Mouse (Mus musculus): ENCODE measurements around the gene Junb. TPM values are rescaled to one million over a fixed set of nuclear protein-coding genes. Genes with fewer than 3 reads are reported as not detected.
A peak's percentile ranks its signal among the peaks of the same experiment; 100 is the strongest.

The Junb gene
- polyA plus RNA-seq, 1 experiment: 47.7 TPM

DNA sequence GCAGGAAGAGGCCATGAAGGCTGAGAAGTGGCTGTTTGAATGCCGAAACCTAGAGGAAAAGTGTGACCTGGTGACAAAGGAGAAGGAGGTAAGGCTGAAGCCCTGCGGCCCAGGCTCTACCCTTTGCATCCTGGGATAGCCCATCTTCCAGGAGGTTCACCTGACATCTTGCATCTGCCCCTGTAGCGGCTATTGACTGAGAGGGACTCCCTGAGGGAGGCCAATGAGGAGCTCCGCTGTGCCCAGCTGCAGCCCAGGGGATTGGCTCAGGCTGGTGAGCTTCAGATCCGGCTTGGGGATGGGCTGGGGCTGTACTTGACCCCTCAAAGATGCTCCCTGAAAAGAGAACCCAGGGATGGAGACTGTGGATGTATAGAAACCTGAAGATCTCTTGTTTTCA lies 18.5 kb upstream of the Junb start:
- no peaks in the 10 kb centered on the region for H3K4me1 ChIP-seq (ENCODE audit: control insufficient read depth, insufficient read depth, insufficient read length, low read length)
- H3K4me3 ChIP-seq (ENCODE audit: insufficient read depth, low read depth, low read length): no peak overlapping the region
- H3K27ac ChIP-seq (replicated peaks; ENCODE audit: low read depth, low read length): no peak overlapping the region

DNA sequence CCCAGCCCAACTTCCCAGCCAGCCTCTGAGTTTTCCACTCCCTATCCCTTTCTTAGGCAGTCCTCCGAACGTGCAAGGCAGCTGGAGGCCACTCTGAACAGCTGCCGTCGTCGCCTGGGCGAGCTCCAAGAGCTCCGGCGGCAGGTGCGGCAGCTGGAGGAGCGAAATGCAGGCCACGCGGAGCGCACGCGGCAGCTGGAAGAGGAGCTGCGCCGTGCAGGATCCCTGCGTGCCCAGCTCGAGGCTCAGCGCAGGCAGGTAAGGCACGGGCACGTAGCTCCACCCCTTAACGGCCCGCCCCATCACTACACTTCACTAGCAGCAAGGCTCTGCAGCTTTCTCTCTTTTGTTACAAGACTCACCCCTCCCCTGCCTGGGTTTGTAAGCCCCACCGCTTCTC lies 17.2 kb upstream of the Junb start:
- H3K27ac ChIP-seq (replicated peaks; ENCODE audit: low read depth, low read length): no peak overlapping the region
- H3K4me1 ChIP-seq (ENCODE audit: control insufficient read depth, insufficient read depth, insufficient read length, low read length): peaks cover 2% of the 10 kb centered on the region; the same call in 1 of the 2 replicates
- no peak overlapping the region for H3K4me3 ChIP-seq (ENCODE audit: insufficient read depth, low read depth, low read length)

DNA sequence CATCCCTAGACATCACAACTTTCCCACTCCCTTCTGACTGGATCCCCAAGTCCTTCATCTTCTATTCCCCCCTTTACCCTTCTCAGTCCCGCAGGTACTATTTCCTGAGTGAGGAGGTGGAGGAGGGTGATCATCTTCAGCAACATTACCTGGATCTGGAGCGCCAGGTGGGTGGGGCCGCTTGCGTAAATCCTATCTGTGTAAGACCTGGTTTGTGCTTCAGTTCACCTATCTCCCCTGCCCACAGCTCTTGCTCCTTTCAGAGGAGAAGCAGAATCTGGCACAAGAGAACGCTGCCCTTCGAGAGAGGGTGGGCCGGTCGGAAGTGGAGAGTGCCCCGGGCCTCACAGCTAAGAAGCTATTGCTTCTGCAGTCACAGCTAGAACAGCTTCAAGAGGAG lies 15.9 kb upstream of the Junb start:
- no peak overlapping the region for H3K27ac ChIP-seq (replicated peaks; ENCODE audit: low read depth, low read length)
- H3K4me1 ChIP-seq (ENCODE audit: control insufficient read depth, insufficient read depth, insufficient read length, low read length): peaks cover 3% of the 10 kb centered on the region; the same call in 1 of the 2 replicates
- H3K4me3 ChIP-seq (ENCODE audit: insufficient read depth, low read depth, low read length): no peak overlapping the region

DNA sequence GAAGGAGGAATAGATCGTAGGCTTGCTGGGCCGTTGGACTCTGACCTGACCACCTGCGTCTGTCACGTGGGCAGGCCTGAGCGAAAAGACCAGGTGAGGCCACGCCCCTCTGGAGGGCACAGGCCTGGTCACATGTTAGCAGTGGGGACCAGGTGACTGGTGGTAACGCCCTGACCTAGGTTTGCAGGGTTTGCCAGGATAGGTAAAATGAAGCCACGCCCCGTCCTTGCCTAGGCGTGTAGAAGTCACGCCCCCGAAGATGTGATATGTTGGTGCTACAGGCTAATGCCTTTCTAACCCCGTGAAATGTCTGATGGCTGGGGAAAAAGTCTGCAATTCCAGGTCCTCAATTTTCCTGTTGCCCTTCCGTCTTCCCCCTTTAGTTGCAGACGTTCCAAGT lies 12.3 kb upstream of the Junb start:
- Histone ChIP-seq H3K27ac (replicated peaks; ENCODE audit: low read depth, low read length) (no peak overlapping the region), H3K4me1 (ENCODE audit: control insufficient read depth, insufficient read depth, insufficient read length, low read length) (peaks cover 3% of the 10 kb centered on the region; the same call in 1 of the 2 replicates), H3K4me3 (ENCODE audit: insufficient read depth, low read depth, low read length) (peak overlapping the region; percentile 67)

DNA sequence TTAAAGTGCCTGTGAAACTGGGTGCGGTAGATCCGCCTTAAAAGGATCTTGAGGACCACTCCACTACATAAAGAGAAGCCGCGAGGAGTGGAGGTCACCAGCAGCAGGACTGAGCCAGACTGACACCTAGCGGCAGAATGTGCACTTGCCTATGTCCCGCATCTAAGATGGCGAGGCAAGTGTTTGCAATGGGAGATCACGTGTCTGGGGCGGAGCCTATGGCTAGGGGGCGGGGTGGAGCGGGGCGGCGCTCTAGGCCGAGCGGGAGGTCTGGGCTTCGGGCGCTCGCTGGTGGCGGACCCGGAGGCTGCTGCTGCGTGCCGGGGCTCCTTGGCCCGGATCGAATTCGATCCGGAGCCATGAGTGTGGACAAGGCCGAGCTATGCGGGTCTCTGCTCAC lies 11.8 kb upstream of the Junb start, which contains the start of gene Hook2:
Hook2 (plus strand) TSS at position 255 of the 400 bp plus-strand sequence.
- peak within 1 kb of the TSS; percentile 67 for H3K4me3 ChIP-seq (ENCODE audit: insufficient read depth, low read depth, low read length)
- H3K4me1 ChIP-seq (ENCODE audit: control insufficient read depth, insufficient read depth, insufficient read length, low read length): peaks cover 3% of the 10 kb centered on the region; the same call in 1 of the 2 replicates
- H3K27ac ChIP-seq (replicated peaks; ENCODE audit: low read depth, low read length): peak within 1 kb of the TSS; percentile 74

DNA sequence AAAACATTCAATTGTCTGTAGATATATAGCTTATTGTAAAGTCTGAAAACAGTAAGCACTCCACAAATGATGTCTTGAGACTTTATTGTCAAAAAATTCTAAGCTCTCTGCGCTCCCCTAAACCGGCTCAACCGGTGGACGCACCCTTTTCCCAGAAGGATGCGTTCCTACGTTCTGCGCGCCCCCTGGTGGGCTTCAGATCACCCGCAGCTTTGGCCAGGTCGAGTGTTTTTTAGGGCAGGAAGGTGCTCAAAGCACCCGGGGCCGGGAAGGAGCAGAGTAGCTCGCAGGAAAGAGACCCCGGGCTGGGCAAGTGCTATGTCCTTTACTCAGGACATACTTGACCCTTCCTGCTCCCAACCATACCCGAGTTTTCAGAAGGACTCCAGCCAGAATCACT lies 11.3 kb upstream of the Junb start:
- peak overlapping the region; percentile 56 for H3K4me3 ChIP-seq (ENCODE audit: insufficient read depth, low read depth, low read length)
- peaks cover 6% of the 10 kb centered on the region for H3K4me1 ChIP-seq (ENCODE audit: control insufficient read depth, insufficient read depth, insufficient read length, low read length)
- peak overlapping the region; percentile 74 for H3K27ac ChIP-seq (replicated peaks; ENCODE audit: low read depth, low read length)

DNA sequence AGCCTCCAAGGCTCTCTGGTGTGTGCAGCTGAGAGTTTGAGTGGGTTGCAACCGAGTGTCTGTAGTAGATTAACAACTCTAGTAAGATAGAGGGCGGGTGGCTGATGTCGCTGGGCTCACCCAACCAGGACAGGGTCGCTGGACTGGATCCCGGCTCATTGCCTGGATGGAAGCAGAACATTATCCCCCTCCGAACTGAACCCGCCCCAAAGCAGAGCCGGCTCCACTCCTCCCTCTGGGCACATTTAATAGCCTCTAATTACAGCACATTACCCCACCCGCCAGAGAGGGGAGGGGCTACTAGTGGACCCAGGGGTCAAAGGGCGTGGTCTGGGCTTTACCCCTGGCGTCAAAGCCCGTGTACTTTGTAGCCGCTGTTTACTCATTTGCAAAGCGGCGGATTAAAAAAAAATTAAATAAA lies 10.8 kb upstream of the Junb start:
- Histone ChIP-seq H3K27ac (replicated peaks; ENCODE audit: low read depth, low read length) (no peak overlapping the region), H3K4me1 (ENCODE audit: control insufficient read depth, insufficient read depth, insufficient read length, low read length) (peaks cover 6% of the 10 kb centered on the region), H3K4me3 (ENCODE audit: insufficient read depth, low read depth, low read length) (no peak overlapping the region)

DNA sequence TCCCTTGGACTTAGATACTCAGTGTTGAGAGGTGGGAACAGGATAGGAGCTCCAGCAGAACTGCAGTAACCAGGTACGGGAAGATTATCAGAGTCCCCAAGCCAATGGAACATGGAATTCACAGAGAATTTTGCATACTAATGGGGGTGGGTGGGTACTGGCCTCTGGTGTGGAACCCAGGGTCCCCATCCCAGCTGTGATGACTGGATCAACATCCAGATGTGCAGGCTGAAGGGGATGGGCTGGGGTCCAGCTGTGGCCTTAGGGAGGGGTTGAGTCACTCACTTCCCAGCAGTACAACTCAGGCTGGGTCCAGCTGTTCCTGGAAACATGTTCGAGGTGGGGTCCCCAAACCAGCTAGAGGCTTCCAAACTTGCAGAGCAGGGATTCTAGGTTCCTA lies 9.4 kb upstream of the Junb start:
- Histone ChIP-seq H3K4me1 (ENCODE audit: control insufficient read depth, insufficient read depth, insufficient read length, low read length) (peaks cover 8% of the 10 kb centered on the region), H3K4me3 (ENCODE audit: insufficient read depth, low read depth, low read length) (no peak overlapping the region), H3K27ac (replicated peaks; ENCODE audit: low read depth, low read length) (no peak overlapping the region)

DNA sequence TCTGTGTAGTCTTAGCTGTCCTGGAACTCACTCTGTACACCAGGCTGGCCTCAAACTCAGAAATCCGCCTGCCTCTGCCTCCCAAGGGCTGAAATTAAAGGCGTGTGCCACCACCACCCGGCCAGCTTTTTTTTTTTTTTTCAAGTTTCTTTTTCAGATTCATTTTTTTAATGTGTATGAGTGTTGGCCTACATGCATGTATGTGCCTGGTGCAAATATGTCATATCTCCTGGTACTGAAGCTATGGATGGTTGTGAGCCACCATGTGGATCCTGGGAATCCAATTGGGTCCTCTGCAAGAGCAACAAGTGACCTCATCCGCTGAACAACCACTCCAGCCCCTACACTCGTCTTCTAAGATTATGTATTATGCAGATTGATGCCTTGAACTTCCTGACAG lies 8.9 kb upstream of the Junb start:
- Histone ChIP-seq H3K4me3 (ENCODE audit: insufficient read depth, low read depth, low read length) (no peak overlapping the region), H3K4me1 (ENCODE audit: control insufficient read depth, insufficient read depth, insufficient read length, low read length) (peaks cover 8% of the 10 kb centered on the region)

DNA sequence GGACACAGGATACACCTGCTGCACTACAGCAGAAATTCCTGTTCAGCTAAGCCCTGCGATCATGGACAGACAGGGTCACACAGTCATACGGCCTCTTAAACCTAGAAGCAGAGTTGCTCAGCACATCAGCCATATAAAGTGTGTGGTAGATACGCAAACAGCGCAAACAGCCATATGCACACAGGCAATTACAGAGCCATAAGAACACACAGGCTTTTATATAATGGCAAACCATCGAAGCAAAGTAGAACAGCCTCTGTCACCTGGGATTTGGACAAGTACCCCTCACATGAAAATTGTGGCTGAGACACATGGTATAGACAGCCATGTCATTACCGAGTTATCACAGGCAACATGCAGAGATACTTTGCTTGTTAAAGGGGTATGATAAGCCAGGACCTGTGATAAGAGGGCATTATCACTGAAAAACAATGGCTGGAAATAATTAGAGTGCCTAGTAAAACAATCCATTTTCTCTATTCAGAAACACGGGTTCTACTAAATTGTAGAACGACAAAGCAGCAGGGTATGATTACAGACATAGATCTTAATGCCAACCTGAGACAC lies 7.9 kb upstream of the Junb start:
- H3K4me3 ChIP-seq (ENCODE audit: insufficient read depth, low read depth, low read length): peak overlapping the region; percentile 62
- peak overlapping the region; percentile 80 for H3K27ac ChIP-seq (replicated peaks; ENCODE audit: low read depth, low read length)
- peaks cover 8% of the 10 kb centered on the region for H3K4me1 ChIP-seq (ENCODE audit: control insufficient read depth, insufficient read depth, insufficient read length, low read length)

More for the DNA sequence above, 8.9 kb upstream of the Junb start:
- no peak overlapping the region for H3K27ac ChIP-seq (replicated peaks; ENCODE audit: low read depth, low read length)

DNA sequence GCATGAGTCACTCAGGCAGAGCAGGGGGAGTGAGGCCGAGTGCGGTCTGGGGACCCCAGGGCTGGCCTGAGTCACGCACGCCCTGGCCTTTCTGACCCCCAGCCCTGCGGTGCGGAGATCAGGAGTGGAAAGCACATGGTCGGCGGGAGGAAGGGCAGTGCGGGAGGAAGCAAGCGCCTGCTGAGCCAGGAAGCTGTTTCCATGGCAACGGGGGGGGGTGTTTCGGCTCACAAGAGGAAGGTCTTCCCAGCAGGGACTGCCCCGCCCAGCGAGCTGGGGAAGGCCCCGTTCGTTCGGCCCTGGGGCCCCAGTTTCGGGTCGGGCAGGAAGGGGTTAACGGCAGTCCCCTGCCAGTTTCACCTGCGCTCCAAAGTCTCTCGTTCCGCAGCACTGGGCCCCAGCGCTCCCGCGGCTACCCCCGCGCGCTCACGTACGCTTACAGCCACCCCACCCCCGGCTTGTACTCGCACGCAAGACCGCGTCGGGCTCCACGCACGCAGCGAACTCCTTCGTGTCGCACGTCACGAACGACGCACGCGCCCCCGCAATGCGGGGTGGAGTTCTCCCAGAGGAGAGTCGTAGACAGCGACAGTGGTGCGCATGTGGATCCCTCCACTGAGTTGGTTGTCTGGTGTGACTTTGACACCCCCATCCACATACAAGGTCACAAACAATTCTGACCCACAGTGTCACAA lies 7.3 kb upstream of the Junb start:
- H3K4me3 ChIP-seq (ENCODE audit: insufficient read depth, low read depth, low read length): peak overlapping the region; percentile 62
- peaks cover 13% of the 10 kb centered on the region for H3K4me1 ChIP-seq (ENCODE audit: control insufficient read depth, insufficient read depth, insufficient read length, low read length)

DNA sequence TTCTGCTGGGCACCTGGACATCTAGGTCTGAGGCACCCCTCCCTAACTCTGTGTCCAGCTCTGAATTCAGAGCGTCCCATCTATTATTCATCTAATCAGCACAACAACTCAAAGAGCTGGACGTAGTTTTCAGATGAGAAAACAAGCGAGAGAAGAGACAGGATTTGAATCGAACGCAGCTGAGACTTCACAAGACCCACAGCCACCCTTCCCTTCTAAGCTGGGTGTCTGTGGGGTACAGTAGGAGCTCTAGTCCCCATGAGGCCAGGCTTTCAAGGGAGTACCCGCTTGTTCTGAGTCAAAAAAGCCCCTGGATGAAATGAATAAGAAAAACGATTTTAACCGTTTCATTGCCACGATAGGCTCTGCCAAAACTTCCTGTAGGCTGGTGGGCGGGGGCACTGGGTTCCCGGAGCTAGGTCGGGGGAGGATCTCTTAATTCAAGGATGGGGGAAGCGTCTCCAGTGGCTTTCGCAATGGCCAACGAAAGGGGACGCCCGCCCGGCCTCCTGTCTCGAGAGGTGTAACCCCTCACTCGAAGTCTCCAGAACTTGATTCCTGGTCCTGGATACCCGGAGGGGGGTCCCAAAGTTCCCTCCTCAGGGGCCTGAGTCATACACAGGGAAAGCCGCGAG lies 6.6 kb upstream of the Junb start:
- Histone ChIP-seq H3K27ac (replicated peaks; ENCODE audit: low read depth, low read length) (peak overlapping the region; percentile 80), H3K4me1 (ENCODE audit: control insufficient read depth, insufficient read depth, insufficient read length, low read length) (peaks cover 16% of the 10 kb centered on the region), H3K4me3 (ENCODE audit: insufficient read depth, low read depth, low read length) (peak overlapping the region; percentile 62)

More for the DNA sequence above, 7.3 kb upstream of the Junb start:
- peak overlapping the region; percentile 80 for H3K27ac ChIP-seq (replicated peaks; ENCODE audit: low read depth, low read length)

DNA sequence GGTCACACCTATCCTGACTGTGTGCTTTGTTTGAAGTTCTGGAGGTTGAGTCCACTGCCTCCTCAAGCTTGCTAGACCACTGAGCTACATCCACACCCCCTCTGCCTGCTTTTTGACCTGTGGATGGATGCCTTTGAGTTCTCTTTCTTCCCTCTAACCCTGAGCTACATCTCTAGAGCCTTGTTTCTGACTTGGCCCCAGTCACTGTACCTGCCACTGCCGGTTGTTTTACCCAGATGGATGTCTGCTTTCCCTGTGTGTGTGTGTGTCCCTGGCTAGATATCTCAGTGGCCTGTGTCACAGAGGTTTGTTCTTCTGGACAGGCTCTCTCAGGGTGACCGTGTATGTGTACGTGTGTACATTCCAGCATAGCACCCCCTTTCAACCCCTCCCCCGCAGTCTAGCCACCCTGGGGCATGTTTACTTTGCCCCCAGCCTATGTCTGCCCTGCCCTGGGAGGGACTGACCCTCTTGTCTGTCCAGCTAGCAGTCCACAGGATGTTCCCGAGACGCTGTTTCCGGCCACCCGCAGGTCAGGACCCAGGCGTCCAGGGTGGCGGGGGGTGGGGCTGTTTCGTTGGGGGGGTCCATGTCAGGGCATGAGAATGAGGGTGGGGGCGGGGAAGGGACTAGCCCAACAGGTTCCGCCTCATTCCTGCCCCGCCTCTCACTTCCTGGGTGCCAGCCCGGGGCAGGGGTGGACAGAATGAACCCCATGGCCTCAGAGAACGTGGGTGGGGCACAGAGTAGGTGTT lies 6.0 kb upstream of the Junb start:
- peak overlapping the region; percentile 62 for H3K4me3 ChIP-seq (ENCODE audit: insufficient read depth, low read depth, low read length)
- H3K4me1 ChIP-seq (ENCODE audit: control insufficient read depth, insufficient read depth, insufficient read length, low read length): peaks cover 16% of the 10 kb centered on the region
- peak overlapping the region; percentile 80 for H3K27ac ChIP-seq (replicated peaks; ENCODE audit: low read depth, low read length)

DNA sequence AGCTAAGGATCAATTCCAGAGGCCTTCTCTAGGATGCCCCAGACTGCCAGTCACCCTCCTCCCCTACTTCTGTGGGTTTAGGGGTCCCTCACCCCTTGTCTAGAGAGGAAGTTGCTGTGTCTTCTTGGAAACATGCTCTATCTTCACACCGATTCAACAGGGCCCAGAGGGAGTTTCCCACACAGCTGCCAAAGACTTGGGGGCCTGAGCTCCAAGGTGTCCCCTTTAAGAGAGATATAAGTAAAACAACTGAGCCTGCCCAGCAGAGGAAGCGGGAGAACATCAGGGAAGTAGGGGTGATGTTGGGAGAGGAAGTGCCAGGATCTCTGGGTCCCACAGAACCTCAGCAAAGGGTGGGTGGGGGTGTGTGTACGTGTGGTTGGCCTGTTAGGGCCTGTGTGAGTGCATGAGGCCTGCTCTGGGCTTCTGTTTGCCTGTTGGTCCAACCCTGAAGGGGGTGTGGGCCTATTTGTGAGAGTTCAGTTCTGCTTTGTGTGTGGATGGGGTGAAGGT lies 4.0 kb upstream of the Junb start:
- peaks cover 16% of the 10 kb centered on the region for H3K4me1 ChIP-seq (ENCODE audit: control insufficient read depth, insufficient read depth, insufficient read length, low read length)
- no peak overlapping the region for H3K4me3 ChIP-seq (ENCODE audit: insufficient read depth, low read depth, low read length)
- H3K27ac ChIP-seq (replicated peaks; ENCODE audit: low read depth, low read length): peak overlapping the region; percentile 39; the same call in 1 of the 2 replicates

Data from brown adipose tissue, adult 24 weeks (tissue).